ENCODE assay signal across 8 mouse cellular contexts in genomic region chr5:24605980-24606665, GRCm38 (mm10). TPM values are rescaled to one million over a fixed set of nuclear protein-coding genes. Genes with fewer than 3 reads are reported as not detected.
DNase-seq lines count a peak whose midpoint lies in the region; ATAC-seq and TF ChIP-seq lines count a peak whose summit lies in the region.

No protein-coding gene starts in this region.

- H3K9me3 ChIP-seq in neural tube, embryonic 11.5 days (ENCODE audit: control insufficient read depth, low read length) = no peaks in the 10 kb centered on the region
- H3K9me3 ChIP-seq in limb, embryonic 13.5 days = no peaks in the 10 kb centered on the region
- H3K9me3 ChIP-seq in stomach, postnatal 0 days (ENCODE audit: control insufficient read depth, low read length) = no peaks in the 10 kb centered on the region

- H3K27ac ChIP-seq in neural tube, embryonic 11.5 days (ENCODE audit: low read depth, low read length) = peak overlapping the region; percentile 97
- H3K27ac ChIP-seq in limb, embryonic 13.5 days = peak overlapping the region; percentile 100
- no peak overlapping the region for H3K27ac ChIP-seq in stomach, postnatal 0 days (replicated peaks)

- peak overlapping the region; percentile 10; the same call in 1 of the 2 replicates for H3K4me3 ChIP-seq in neural tube, embryonic 11.5 days (ENCODE audit: low read depth, low read length)
- H3K4me3 ChIP-seq in limb, embryonic 13.5 days = peak overlapping the region; percentile 70
- H3K4me3 ChIP-seq in stomach, postnatal 0 days (ENCODE audit: low read depth, low read length) = no peak overlapping the region

- no peaks in the 10 kb centered on the region for H3K27me3 ChIP-seq in neural tube, embryonic 11.5 days (ENCODE audit: control insufficient read depth, insufficient read depth, low read length)
- H3K27me3 ChIP-seq in limb, embryonic 13.5 days = no peaks in the 10 kb centered on the region
- H3K27me3 ChIP-seq in stomach, postnatal 0 days (ENCODE audit: control insufficient read depth, insufficient read depth, low read length) = no peaks in the 10 kb centered on the region

- no peak for ATAC-seq in neural tube, embryonic 11.5 days (ENCODE audit: insufficient read depth, low FRiP score, low TSS enrichment)
- ATAC-seq in limb, embryonic 13.5 days (ENCODE audit: low FRiP score, low read depth) = no peak
- ATAC-seq in stomach, postnatal 0 days (ENCODE audit: low FRiP score, low TSS enrichment) = no peak
- ATAC-seq in activated CD4-positive, CD25-positive, alpha-beta regulatory T cell, adult 4 months = no peak

- DNase-seq in embryo, embryonic 9.5 days (ENCODE audit: extremely low spot score) = peak; percentile 20
- DNase-seq in embryo, embryonic 11 days = no peak
- DNase-seq in neural tube, embryonic 11.5 days (ENCODE audit: low spot score) = no peak
- no peak for DNase-seq in neural tube, embryonic 10.5 days (ENCODE audit: extremely low spot score, low spot score)
- no peak for DNase-seq in stomach, postnatal 0 days (ENCODE audit: low spot score)
- no peak for DNase-seq in Muller cell, postnatal 12 days (ENCODE audit: inconsistent ontology term)

- WGBS in neural tube, embryonic 11.5 days = 14% methylated on average over 14 of the region's 14 CpGs
- WGBS in limb, embryonic 13.5 days = 20% methylated on average over 14 of the region's 14 CpGs
- 40% methylated on average over 14 of the region's 14 CpGs for WGBS in stomach, postnatal 0 days

- peak; percentile 15; the same call in 1 of the 2 replicates for TF ChIP-seq CTCF in stomach, postnatal 0 days (IDR thresholded peaks at IDR 0.05; ENCODE audit: low read depth)

- peaks cover 47% of the 10 kb centered on the region for H3K4me1 ChIP-seq in neural tube, embryonic 11.5 days (ENCODE audit: control insufficient read depth, insufficient read depth, low read length)
- peaks cover 45% of the 10 kb centered on the region for H3K4me1 ChIP-seq in limb, embryonic 13.5 days
- H3K4me1 ChIP-seq in stomach, postnatal 0 days (replicated peaks; ENCODE audit: control insufficient read depth, insufficient read depth) = peaks cover 21% of the 10 kb centered on the region

- peak overlapping the region; percentile 84 for H3K9ac ChIP-seq in neural tube, embryonic 11.5 days (ENCODE audit: low read length)
- H3K9ac ChIP-seq in limb, embryonic 13.5 days = peak overlapping the region; percentile 94
- no peak overlapping the region for H3K9ac ChIP-seq in stomach, postnatal 0 days (ENCODE audit: low read length)

- H3K4me2 ChIP-seq in neural tube, embryonic 11.5 days (ENCODE audit: low read depth) = peak overlapping the region; percentile 70
- H3K4me2 ChIP-seq in limb, embryonic 13.5 days (replicated peaks) = peak overlapping the region; percentile 92
- H3K4me2 ChIP-seq in stomach, postnatal 0 days (replicated peaks; ENCODE audit: low read depth) = no peak overlapping the region; the same call in 1 of the 2 replicates

- H3K36me3 ChIP-seq in neural tube, embryonic 11.5 days (ENCODE audit: control insufficient read depth, insufficient read depth, low read length) = no peaks in the 10 kb centered on the region
- H3K36me3 ChIP-seq in limb, embryonic 13.5 days = no peaks in the 10 kb centered on the region
- no peaks in the 10 kb centered on the region for H3K36me3 ChIP-seq in stomach, postnatal 0 days (ENCODE audit: control insufficient read depth, insufficient read depth, low read length)

- no peak for TF ChIP-seq EP300 in stomach, postnatal 0 days (optimal IDR thresholded peaks at IDR 0.05)

RNA-seq across cellular contexts. Expression of gene Smarcd3, which starts 18.1 kb away (rescaled TPM):
- polyA plus RNA-seq in neural tube, embryonic 11.5 days (2014; fragmentation: Nextera tagmentation; extraction: Ambion mirVana) = 43.7 and 49.3 TPM in 2 replicates
- 51.2 and 51.3 TPM in 2 replicates for polyA plus RNA-seq in limb, embryonic 13.5 days (2015; fragmentation: Nextera tagmentation; extraction: Ambion mirVana)
- polyA plus RNA-seq in stomach, postnatal 0 days (2015; fragmentation: Nextera tagmentation; extraction: Ambion mirVana) = 13.3 and 17.8 TPM in 2 replicates
- under 1 TPM in 1 of 2 experiments, not detected in 1; 0.41 TPM for polyA plus RNA-seq in activated CD4-positive, CD25-positive, alpha-beta regulatory T cell, adult 4 months (2017; shearing (Covaris generic))

RNA-seq across cellular contexts. Expression of gene Chpf2, which starts 19.6 kb away (rescaled TPM):
- 10.3 and 13.0 TPM in 2 replicates for polyA plus RNA-seq in neural tube, embryonic 11.5 days (2014; fragmentation: Nextera tagmentation; extraction: Ambion mirVana)
- 31.6 and 33.3 TPM in 2 replicates for polyA plus RNA-seq in limb, embryonic 13.5 days (2015; fragmentation: Nextera tagmentation; extraction: Ambion mirVana)
- 18.2 and 19.2 TPM in 2 replicates for polyA plus RNA-seq in stomach, postnatal 0 days (2015; fragmentation: Nextera tagmentation; extraction: Ambion mirVana)
- 10 to 100 TPM in 1 of 2 experiments, 1 to 10 TPM in 1; 8.3 to 17.8 TPM for polyA plus RNA-seq in activated CD4-positive, CD25-positive, alpha-beta regulatory T cell, adult 4 months (2017; shearing (Covaris generic))

RNA-seq across cellular contexts. Expression of gene Abcf2, which starts 28.9 kb away (rescaled TPM):
- polyA plus RNA-seq in neural tube, embryonic 11.5 days (2014; fragmentation: Nextera tagmentation; extraction: Ambion mirVana) = 136 and 147 TPM in 2 replicates
- 120 and 128 TPM in 2 replicates for polyA plus RNA-seq in limb, embryonic 13.5 days (2015; fragmentation: Nextera tagmentation; extraction: Ambion mirVana)
- 45.2 and 45.3 TPM in 2 replicates for polyA plus RNA-seq in stomach, postnatal 0 days (2015; fragmentation: Nextera tagmentation; extraction: Ambion mirVana)
- 10 to 100 TPM; 51.8 to 56.8 TPM for polyA plus RNA-seq in activated CD4-positive, CD25-positive, alpha-beta regulatory T cell, adult 4 months (2017; shearing (Covaris generic))

RNA-seq across cellular contexts. Expression of gene 4931409K22Rik, which starts 49.5 kb away (rescaled TPM):
- not detected in 2 replicates for polyA plus RNA-seq in neural tube, embryonic 11.5 days (2014; fragmentation: Nextera tagmentation; extraction: Ambion mirVana)
- polyA plus RNA-seq in limb, embryonic 13.5 days (2015; fragmentation: Nextera tagmentation; extraction: Ambion mirVana) = 0.17 and 0.49 TPM in 2 replicates
- 0.08 TPM in 1 of 2 replicates, not detected in the other for polyA plus RNA-seq in stomach, postnatal 0 days (2015; fragmentation: Nextera tagmentation; extraction: Ambion mirVana)
- polyA plus RNA-seq in activated CD4-positive, CD25-positive, alpha-beta regulatory T cell, adult 4 months (2017; shearing (Covaris generic)) = under 1 TPM in 1 of 2 experiments, not detected in 1; 0.46 TPM

Comparison
In these comparisons a context has a peak if more than half of its experiments do, and no peak if none do; other contexts are left out.
1. RNA of gene Smarcd3, which starts 18.1 kb away (polyA plus RNA-seq): 51.2 to 51.3 TPM in limb, embryonic 13.5 days, 43.7 to 49.3 TPM in neural tube, embryonic 11.5 days and 13.3 to 17.8 TPM in stomach, postnatal 0 days; 0.41 TPM in activated CD4-positive, CD25-positive, alpha-beta regulatory T cell, adult 4 months; every median in the first group is over 10 times any median in the second.